Mouse (Mus musculus) 3134 (cell line): ENCODE data around the gene Abca17.

Source experiments
- DNase-seq: peaks from one replicate; pipeline ENCODE4 v3.0.0-alpha.2; 2011; ENCODE audit warnings: low spot score; ENCODE audit not compliant: insufficient read length; ENCODE audit errors: extremely low read depth

Abca17 gene

GRCm38 (mm10) chr17:24244061-24244460 lies 106.8 kb downstream of the Abca17 start:
- peak; percentile 62 for DNase-seq

- no peak for DNase-seq
These were observed 107.4 kb downstream of the Abca17 start for GRCm38 (mm10) chr17:24243311-24243969.

- no peak for DNase-seq
These were observed 113.9 kb downstream of the Abca17 start for GRCm38 (mm10) chr17:24236921-24237320.

- no peak for DNase-seq
These were observed 114.4 kb downstream of the Abca17 start for GRCm38 (mm10) chr17:24236479-24236878.

- DNase-seq = no peak
These were observed 122.9 kb downstream of the Abca17 start for GRCm38 (mm10) chr17:24227941-24228340.

- no peak for DNase-seq
These were observed 124.1 kb downstream of the Abca17 start for GRCm38 (mm10) chr17:24226721-24227120.

GRCm38 (mm10) chr17:24225851-24226250 lies 125.0 kb downstream of the Abca17 start:
- no peak for DNase-seq

GRCm38 (mm10) chr17:24224741-24225140 lies 126.1 kb downstream of the Abca17 start:
- no peak for DNase-seq

- DNase-seq = no peak
These were observed 127.4 kb downstream of the Abca17 start for GRCm38 (mm10) chr17:24223513-24223912.

- DNase-seq = no peak
These were observed 128.2 kb downstream of the Abca17 start for GRCm38 (mm10) chr17:24222653-24223052.

- peak; percentile 97 for DNase-seq
These were observed 130.1 kb downstream of the Abca17 start, which contains the start of gene Tedc2 for GRCm38 (mm10) chr17:24220435-24221411. TSS of gene Tedc2 (minus strand) at chr17:24220851.

- DNase-seq = no peak
These were observed 134.0 kb downstream of the Abca17 start for GRCm38 (mm10) chr17:24216836-24217235.
